Mouse (Mus musculus): ENCODE measurements around the gene Spg21.

Gene Spg21

DNA sequence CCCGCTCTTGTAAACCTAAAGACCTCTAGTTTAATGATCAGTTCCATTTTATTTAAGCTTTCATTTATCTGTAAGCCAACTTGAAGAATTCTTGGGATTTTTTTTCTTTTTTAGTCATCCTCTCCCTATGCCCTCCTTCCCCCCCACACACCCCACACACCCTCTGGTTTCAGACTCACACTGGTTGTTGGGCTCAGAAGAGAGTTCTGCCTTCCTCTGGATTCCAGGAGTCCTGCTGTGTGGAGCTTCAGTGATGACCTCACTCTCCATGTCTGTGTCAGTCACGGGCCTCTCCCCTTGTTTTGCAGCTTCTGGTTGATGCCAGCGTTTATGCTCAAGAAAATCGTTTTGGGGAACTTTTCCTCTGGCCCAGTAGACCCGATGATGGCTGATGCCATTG lies 19.3 kb downstream of the Spg21 start:
- no peak for DNase-seq

DNA sequence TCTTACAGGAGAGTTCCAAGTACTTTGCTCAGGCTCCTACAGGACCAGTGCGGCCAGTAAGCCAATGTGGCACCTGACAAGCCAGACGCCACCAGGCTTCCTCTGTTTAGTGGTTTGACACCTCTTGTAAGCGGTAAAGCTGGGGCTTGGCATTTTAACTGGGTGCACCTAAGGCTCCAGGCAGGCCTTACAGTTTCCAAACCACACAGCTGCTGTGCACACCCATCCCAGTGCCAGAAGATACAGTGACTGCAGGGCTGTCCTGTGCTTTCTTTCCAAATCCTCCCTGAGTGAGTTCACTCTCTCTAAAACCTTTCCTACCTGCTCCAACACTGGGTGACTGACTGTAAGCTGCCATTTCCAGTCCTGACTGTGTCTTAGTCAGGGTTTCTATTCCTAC lies 30.7 kb downstream of the Spg21 start:
- no peak for DNase-seq

DNA sequence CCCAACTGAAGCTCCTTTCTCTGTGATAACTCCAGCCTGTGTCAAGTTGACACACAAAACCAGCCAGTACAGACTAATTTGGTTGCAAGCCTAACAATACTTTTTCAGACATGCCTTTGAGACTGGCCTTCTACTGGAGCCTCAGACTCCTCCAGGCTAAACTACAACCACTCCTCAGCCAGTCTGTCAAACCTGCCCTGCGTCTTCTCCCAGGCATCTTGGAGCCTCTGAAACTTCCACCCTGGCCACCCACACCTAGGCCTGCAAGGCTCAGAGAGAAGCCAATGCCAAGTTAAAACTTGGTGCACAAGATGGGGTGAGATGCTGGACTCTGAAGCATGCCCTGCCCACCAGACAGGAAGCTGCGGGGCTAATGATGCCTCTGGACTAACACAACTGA lies 31.6 kb downstream of the Spg21 start:
- no peak for DNase-seq

DNA sequence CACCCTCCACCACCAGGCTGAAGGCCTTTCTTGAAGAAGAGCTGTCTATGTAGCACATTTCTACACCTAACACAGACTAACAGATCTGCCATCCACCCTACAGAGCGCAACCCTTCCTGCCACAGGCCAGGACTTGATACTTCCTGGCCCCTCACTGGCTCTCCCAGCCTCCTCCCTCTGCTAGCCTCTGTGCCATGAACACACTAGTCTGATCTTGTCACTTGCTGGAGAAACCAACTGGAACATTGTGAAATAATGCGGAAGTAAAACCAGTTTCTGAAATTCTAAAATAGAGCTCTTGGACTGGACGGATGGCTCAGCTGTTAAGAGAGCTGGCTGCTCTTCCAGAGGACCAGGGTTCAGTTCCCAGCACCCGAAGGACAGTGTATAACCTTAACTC lies 32.1 kb downstream of the Spg21 start:
- no peak for DNase-seq

DNA sequence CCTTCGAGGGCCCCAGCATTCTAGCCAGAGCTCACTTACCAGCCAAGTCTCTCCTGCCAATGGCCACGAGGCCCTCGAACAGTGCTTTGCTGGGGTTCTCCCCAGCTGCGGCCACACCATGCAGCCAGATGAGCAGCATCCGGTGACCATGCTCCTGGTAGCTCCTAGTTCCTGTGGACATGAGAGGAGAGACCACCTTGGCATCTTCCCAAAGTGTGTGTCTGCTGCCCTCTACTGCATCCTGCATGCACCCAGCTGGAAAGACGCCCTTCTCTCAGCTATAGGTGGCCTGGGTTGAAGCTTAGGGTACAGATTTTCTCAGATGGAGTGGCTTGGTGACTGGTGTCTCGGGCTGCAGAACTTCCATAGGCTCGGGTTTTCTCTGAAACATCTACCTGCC lies 41.4 kb downstream of the Spg21 start:
- no peak for DNase-seq

DNA sequence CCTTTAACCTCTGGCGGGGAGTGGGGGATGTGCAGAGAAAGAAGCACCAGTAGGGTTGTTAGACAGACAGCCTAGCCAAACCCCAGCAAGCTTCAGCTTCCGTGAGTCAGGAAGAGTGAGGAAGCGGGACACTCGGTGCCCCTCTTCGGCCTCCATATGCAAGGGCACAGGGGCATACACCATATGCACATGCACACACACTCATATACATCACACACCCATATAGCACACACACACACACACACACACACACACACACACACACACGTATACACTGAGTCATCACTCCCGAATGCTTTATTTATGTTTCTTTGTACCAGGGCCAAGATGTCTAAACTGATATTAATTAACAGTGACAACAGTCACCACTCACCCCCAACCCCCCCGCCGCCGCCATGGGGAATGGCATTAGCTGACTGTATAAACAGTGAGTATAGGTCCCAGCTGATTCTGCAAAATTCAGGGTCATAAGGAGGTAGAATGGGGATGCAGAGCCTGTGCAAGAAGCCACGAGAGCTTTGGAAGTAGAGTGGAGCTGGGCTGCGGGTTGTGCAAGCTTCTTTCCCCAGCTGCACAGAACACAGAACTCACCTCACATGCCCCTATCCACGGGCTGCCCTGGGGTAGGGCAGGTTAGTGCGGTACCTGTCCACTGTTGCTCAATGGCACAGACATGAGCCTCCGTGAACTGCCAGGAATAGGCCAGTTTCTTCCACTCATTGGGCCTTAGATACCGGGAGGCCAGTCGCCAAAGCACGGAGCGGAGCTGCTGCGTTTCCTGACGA lies 42.2 kb downstream of the Spg21 start:
- DNase-seq, result no peak

DNA sequence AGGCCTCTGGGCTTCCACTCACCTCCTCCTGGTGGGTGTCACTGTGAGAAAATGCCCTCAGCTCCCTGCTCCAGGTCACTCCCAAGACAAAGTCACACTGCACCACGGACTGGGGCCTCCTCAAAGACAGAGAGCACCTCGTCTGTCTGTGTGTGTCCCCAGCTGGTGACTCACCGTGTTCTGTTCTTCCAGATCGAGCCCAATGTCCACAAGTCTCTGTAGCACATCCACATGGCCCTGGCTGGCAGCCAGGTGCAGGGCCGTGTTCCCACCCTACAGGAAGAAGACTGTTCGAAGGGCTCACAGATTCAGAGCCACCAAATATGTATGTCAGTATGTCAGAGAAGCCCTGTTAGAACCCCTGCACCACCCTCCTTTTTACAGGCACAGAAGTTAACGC lies 47.7 kb downstream of the Spg21 start:
- no peak for DNase-seq

DNA sequence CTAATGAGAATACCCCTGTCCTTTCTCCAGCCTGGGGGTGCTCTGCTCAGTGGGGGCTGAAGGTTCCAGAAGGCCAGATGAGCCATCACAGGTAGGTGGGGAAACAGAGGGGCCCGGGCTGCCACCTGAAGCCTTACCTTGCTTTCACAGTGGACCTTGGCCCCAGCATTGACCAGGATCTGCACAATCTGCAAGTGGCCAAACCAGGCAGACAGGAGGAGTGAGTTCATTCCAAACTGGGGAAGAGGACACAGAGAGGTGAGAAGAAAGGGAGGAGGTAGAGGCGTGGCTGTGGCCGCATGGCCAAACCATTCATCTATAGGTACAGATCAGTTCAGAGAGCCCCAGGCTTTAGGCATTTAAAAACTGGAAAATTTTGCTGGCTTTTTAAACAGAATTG lies 51.8 kb downstream of the Spg21 start:
- DNase-seq, result no peak

DNA sequence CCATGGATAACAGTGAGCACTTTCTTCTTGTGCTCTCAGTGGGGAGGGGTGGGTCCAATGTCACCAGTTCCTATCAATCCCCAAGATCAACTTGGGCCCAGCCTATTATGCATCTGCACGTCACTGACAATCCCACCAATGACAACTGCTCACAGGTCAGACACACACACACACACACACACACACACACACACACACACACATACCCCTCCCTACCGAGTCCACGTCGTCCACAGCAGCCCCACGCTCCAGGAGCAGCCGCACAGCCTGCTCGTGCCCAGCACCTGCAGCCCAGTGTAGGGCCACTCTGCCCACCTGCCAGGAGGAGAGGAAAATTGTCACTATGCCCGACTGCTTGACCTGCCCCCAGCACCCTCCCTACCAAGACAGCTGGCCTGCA lies 53.7 kb downstream of the Spg21 start:
- DNase-seq, result peak in 1 of 2 experiments; percentile 21

DNA sequence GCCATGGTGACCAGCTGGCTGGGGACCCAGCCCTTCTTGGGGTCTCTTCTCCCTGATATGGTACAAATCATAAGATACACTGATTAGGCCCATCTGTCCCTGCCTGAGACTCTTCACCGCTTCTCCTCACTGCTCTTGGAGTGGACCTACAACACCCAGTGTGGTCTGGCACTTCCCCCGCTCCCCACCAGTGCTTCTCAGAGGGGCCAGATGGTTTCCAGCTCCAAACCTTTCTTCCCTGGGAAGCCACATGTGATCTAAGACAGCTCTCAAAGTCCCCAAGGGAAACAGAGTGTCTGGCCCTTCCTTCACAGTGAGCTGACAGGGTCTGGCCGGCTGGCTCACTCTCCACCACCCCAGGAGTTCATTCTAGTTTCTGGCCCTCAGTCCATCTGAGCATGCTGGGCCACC lies 54.1 kb downstream of the Spg21 start:
- peak; percentile 48 to 52 for DNase-seq

DNA sequence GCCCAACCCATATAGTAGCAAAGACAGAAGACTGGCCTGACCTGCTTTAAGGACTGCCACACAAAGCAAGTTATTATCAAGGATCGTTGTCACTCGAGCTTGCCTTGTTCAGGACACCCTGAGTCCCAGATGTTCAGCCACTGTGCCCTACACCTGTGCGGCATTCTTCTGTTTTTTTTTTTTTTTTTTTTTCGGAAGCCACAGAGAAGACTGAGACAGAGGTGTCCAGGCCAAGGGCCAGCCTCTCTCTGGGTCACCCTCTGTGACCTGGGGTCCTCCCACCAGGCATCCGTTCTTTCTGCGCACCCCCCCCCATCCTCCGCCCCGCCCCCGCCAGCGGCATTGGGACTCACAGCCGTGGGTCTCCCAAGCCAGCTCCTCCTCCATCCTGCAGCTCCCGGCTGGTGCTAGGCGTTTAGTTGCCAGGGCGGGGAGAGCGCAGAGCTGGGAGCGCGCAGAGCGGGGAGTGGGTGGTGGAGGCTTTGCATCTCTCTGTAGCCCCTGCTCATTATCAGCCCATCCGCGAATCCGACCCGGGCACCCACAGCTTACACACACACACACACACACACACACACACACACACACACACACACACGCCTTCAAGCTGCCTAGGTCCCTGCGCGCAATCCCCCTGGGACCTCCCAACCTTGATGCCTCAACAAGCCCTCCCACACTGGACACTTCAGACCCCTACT lies 59.2 kb downstream of the Spg21 start, which contains the start of gene Ankdd1a:
Ankdd1a (minus strand) TSS at position 387 of the 698 bp plus-strand sequence.
- peak; percentile 39 to 47 for DNase-seq

DNA sequence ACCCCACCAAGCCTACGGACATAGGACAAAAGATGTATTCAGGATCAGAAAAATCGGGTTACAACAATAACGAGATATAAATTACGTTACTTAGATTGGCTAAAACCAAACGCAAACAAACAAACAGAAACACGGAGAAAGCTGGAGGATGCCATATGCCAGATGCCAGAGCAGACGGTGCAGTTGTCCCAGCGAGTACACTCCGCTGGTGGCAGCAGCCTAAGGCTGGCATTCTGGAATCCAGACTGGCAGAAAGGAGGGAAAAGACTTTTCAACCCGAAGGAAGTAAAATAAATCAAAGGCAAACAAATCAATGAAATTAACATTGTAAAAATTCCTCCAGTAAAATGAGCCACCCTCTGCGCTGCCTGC lies 59.7 kb downstream of the Spg21 start:
- no peak for DNase-seq

DNA sequence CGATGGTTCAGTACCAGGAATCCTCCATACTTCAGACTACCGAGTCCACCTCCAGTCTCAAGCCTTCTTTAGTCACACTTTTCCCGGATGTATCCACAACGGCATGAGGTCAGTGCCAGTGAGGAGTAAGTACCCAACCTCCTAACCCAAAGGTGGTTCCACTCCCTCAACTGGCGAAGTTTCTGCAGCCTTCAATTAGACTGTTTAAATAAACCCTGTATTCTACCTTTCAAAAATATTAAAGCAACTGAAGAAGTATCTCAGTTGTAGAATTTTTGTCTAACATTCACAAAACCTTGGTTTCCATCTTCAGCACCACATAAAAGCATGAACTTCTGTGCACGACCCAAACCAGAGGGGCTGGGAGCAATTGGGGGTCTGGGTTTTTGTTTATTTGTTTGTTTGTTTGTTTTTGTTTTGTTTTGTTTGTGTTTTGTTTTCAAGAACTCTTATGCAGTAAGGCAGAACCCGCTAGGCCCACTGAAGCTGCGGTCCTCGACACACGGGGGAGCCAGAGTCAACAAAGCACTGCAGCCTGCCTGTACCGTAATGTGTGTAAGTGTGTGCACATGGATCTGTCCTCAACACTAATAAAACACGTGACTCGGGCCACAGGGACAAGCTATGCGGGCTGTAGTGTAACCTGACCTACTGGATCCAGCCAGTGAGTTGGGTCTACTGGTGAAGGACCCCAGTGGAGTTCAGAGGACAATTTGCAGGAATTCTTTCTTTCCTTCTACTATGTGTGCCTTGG lies 63.0 kb downstream of the Spg21 start:
- peak; percentile 76 for DNase-seq

DNA sequence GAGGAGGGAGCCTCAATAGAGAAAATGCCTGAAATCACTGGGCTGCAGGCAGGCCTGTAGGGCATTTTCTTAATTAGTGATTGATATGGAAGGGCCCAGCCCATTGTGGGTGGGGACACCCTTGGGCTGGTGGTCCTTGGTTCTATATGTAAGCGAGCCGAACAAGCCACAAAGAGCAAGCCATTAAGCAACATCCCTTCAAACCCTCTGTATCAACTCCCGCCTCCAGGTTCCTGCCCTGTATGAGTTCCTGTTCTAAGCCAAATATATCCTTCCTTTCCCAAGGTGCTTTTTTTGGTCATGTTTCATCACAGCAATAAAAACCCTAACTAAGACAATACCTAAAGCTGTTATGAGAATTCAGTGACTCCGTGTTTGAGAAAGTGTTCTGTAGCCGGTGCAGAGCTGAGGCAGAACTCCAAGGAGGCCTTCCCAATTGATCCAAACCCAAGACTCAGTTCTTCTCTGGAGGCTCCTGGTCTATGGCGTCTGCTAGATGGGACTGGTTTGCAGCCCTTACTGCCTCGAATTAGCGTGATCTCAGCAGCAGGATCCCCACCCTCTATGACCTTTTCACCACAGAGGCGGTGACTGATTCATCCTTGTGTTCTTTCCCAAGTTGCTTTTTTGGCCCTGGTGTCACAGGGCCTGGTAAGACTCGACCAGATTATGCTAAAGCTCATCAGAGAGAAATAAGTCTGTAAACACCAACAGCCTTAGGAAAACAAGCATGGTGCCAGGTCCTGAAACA lies 64.9 kb downstream of the Spg21 start:
- DNase-seq, result no peak

DNA sequence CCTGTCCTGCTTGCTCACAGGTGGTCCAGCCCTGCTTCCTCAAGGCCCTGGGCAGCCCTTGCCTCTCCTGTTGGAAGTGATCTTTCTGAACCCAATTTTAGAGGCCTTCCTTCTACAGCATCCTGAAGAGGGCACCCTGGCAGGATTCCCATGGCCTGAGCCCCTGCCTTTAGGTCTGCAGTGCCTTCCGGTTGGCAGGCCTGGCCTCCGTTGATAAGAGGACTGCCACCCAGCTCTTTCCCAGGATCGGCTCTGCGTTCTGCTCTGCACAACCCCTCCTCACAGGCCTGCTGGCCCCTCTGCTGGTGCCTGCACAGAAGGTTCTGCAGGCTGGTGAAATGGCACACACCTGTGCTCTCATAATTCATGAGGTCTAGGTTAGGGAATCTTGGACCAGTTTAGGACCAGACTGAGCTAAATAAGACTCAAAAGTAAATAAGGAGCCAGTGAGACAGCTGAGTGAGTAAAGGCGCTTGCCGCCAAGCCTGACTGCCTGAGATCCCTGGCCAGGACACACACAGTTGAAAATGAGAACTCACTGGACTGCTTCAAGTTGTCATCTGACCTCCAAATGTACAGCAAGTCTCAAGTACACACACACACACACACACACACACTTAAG lies 67.8 kb downstream of the Spg21 start:
- no peak for DNase-seq

DNA sequence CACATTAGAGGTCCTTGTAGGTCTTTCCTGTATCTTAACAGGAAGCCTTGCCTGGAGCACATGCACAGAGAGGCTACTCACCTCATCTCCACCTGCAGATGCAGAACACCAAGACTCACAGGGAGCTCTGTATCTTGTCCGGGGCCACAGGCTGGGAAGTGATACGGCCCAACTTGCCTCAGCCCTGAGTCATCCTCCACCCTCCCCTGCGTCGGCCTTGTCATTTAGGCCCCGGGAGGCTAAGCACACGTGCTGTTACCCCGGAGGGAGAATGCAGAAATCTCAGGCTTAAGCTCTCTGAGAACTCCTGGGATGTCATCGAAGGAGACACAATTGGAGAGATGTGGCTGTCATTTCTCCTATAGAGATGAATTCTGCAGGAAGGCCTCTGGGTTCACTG lies 68.9 kb downstream of the Spg21 start:
- no peak for DNase-seq

DNA sequence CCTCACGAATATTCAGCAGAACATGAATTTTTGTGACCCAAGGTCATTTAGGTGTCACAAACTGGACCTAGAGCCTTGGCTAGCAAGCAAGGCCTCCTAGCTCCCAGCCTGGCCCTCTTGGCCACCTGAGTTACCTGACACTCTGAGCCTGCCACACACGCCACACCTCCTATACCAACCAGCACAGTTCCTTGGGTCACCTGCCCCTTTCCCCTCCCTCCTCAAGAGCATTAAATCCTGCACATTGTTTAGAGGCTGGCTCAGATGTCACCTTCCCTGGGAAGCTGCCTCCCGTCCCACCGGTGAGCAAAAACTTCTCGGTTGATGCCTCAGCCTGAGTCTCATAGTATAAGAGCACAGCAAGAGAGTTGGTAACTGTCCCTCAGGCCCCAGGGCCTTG lies 70.5 kb downstream of the Spg21 start:
- DNase-seq, result no peak

DNA sequence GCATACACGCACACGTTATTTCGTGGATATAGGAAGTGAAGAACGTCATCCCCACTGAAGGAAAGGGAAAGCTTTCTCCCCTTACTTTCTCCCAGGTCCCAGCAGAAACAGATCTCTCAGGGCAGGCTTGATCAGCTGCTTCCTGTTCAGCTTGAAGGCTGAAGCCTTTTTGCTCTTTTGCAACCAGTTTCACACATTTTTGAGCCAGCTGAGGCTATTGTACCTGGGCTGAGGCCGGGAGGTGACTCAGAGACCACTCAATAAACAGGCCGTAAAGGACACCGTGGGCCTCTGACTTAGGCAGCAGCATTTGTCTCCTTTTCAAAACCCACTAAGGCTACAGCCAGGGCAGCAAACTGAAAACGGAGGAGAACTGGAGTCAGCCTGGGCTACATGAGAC lies 72.2 kb downstream of the Spg21 start:
- DNase-seq, result no peak

DNA sequence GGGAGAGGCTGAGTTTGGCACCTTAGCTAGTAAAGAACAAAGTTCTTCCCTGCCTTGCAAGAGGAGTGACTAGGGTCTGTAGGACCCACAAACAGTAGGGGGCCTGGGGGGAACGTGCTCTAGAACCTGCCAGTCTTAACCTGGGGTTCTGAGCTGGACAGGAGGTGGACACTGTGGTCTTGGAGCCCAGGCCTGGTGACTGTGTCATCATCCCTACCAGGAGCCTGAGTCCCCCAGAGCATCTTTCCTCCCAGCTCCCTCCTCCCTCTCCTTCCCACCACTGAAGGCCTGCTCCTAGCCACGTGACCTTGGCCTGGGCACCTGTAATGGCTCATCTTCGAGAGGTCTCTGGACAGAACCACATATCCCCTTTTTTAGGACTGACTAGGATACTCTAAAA lies 73.4 kb downstream of the Spg21 start:
- DNase-seq, result no peak

DNA sequence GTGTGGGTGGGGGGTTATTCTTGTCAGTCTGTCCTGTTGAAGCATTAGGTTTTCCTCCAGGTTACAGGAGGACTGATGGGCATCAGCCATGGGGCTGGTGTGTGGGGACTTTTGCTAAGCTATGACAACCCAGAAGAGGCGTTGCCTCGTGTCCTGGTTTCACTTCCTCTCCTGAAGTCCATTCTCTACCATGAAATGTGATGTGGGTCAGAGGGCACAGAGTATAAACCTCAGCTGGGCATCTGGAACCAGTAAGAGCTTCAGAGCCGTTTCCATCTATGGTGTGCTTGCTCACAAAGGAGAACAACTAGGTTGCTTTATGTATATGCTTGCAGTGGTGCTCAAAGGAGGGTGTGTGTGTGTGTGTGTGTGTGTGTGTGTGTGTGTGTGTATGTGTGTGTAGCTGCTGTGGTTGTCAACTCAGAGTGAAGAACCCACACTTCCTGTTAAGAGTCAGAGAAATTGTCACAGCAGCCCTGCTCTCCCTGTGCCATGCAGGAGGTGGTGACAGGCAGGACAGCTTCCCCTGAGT lies 74.5 kb downstream of the Spg21 start:
- no peak for DNase-seq

DNA sequence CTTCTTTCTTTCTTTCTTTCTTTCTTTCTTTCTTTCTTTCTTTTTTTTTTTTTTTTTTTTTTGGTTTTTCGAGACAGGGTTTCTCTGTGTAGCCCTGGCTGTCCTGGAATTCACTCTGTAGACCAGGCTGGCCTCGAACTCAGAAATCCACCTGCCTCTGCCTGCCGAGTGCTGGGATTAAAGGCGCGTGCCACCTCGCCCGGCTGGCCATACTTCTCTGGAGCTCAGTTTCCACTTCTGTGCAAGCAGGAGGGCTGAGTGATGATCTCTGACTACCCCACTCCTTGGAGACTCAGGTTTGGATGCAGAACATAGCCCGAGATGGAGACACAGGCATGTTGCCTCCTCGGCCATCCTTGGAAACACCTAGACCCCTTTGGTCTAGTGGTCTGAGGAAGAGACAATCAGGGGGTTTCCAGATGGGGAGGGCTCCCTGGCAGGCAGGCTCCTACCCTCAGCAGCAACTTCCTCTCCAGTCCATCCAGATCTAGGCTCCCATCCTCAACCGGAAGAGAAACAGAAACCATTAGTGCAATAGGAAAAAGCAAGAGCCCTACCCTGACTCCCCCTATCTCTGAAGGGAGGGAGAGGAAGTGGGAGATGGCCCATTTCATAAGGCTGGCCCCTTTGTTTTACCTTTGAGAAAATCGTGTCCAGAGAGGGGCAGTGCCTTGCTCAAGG lies 75.2 kb downstream of the Spg21 start:
- no peak for DNase-seq

DNA sequence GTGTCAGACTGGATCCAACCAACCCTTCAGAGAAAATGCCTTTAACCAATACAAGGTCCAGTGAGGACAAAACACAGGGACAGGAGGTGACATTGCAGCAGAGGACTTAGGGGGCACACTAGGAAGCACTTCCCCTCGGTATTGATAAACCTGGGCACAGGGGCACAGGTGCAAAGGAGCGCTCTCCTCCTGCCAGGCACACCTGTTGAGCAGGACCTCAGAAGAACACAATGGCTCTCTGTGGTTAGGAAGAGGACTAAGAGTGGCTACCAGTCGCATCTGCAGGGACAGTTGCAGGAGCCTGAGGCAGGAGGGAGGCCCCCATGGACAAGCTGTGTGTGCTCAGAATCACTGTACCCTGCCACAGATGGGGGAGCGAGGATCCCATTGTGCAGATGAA lies 75.7 kb downstream of the Spg21 start:
- no peak for DNase-seq
